Mouse (Mus musculus) hindbrain, embryonic 15.5 days (tissue): ENCODE results near the gene Slc4a8. TPM values are rescaled to one million over a fixed set of nuclear protein-coding genes. Genes with fewer than 3 reads are reported as not detected.
A peak's percentile ranks its signal among the peaks of the same experiment; 100 is the strongest.

Experiments
- ATAC-seq: fragments of 200-750 bp; cut with Nextera tagmentation; 2 replicates; pipeline ENCODE4 v1.8.0; 2017; ENCODE audit warnings: low read depth, moderate number of reproducible peaks, moderate TSS enrichment; ENCODE audit not compliant: low FRiP score
- H3K27ac ChIP-seq: fragments of 300-500 bp; sonication (generic); replicated peaks from 2 replicates; pipeline ENCODE4 v1.5.1; 2015; ENCODE audit warnings: mild to moderate bottlenecking, inconsistent platforms
- H3K27me3 ChIP-seq: fragments of 300-500 bp; sonication (generic); 2 replicates; pipeline ENCODE4 v1.6.1; 2015; ENCODE audit warnings: control low read depth, inconsistent platforms
- H3K36me3 ChIP-seq: fragments of 300-500 bp; sonication (generic); 2 replicates; pipeline ENCODE4 v1.6.1; 2015; ENCODE audit warnings: control low read depth, inconsistent platforms
- H3K4me1 ChIP-seq: fragments of 300-500 bp; sonication (generic); replicated peaks from 2 replicates; pipeline ENCODE4 v1.6.1; 2015; ENCODE audit warnings: control low read depth, inconsistent platforms
- H3K4me2 ChIP-seq: fragments of 300-500 bp; sonication (generic); 2 replicates; pipeline ENCODE4 v1.6.1; 2015; ENCODE audit warnings: moderate library complexity, mild to moderate bottlenecking, inconsistent platforms
- H3K4me3 ChIP-seq: fragments of 300-500 bp; sonication (generic); 2 replicates; pipeline ENCODE4 v1.5.1; 2015; ENCODE audit warnings: mild to moderate bottlenecking, inconsistent platforms
- H3K9ac ChIP-seq: fragments of 300-500 bp; sonication (generic); 2 replicates; pipeline ENCODE4 v1.6.1; 2015; ENCODE audit warnings: inconsistent platforms
- H3K9me3 ChIP-seq: fragments of 300-500 bp; sonication (generic); 2 replicates; pipeline ENCODE4 v1.6.1; 2016; ENCODE audit warnings: control low read depth, inconsistent platforms
- WGBS: fragments of 180-500 bp; shearing (Covaris S2); methylation state at CpG from one replicate; pipeline ENCODE4 v1.1.7; 2015; 5-methylcytosine and 5-hydroxymethylcytosine counted together
- polyA plus RNA-seq: library from polyadenylated mRNA; unstranded; fragments of >200 nt; fragmentation: Nextera tagmentation; extraction: Ambion mirVana; gene quantifications from 2 replicates; pipeline ENCODE4 v1.2.1, GENCODE M21; 2015

Slc4a8 gene
- polyA plus RNA-seq, 1 experiment from 2014 or later, result 27.1 TPM

GRCm38 (mm10) chr15:100845049-100845879, 83.7 kb downstream of the Slc4a8 start:
- Histone ChIP-seq H3K36me3 (no peaks in the 10 kb centered on the region), H3K9ac (no peak overlapping the region), H3K4me3 (no peak overlapping the region), H3K4me1 (peaks cover 9% of the 10 kb centered on the region), H3K27me3 (no peaks in the 10 kb centered on the region), H3K9me3 (no peaks in the 10 kb centered on the region), H3K4me2 (no peak overlapping the region), H3K27ac (0 out of 2 replicates have a peak overlapping the region, but pooled peaks have one; percentile 10)
- 44% methylated on average over 26 of the region's 26 CpGs for WGBS
- peak; percentile 27; the same call in 1 of the 2 replicates for ATAC-seq

GRCm38 (mm10) chr15:100847193-100847592, 85.6 kb downstream of the Slc4a8 start:
- Histone ChIP-seq H3K4me1 (peaks cover 9% of the 10 kb centered on the region), H3K27ac (no peak overlapping the region), H3K9me3 (no peaks in the 10 kb centered on the region), H3K27me3 (no peaks in the 10 kb centered on the region), H3K4me3 (no peak overlapping the region), H3K36me3 (no peaks in the 10 kb centered on the region), H3K4me2 (no peak overlapping the region), H3K9ac (no peak overlapping the region)
- WGBS, result 90% methylated on average over 6 of the region's 6 CpGs
- no peak for ATAC-seq

GRCm38 (mm10) chr15:100857586-100857985, 96.0 kb downstream of the Slc4a8 start:
- H3K9me3 ChIP-seq, result no peaks in the 10 kb centered on the region
- no peak overlapping the region for H3K4me3 ChIP-seq
- H3K4me2 ChIP-seq, result no peak overlapping the region
- WGBS, result 85% methylated on average over 3 of the region's 3 CpGs
- H3K27me3 ChIP-seq, result no peaks in the 10 kb centered on the region
- no peak for ATAC-seq
- H3K4me1 ChIP-seq, result no peaks in the 10 kb centered on the region
- H3K9ac ChIP-seq, result no peak overlapping the region
- H3K27ac ChIP-seq, result no peak overlapping the region
- no peaks in the 10 kb centered on the region for H3K36me3 ChIP-seq

- H3K27ac ChIP-seq, result no peak overlapping the region
- no peak for ATAC-seq
- no peaks in the 10 kb centered on the region for H3K4me1 ChIP-seq
- no peak overlapping the region for H3K9ac ChIP-seq
- H3K4me2 ChIP-seq, result no peak overlapping the region
- no peaks in the 10 kb centered on the region for H3K36me3 ChIP-seq
- 53% methylated on average over 5 of the region's 5 CpGs for WGBS
- no peaks in the 10 kb centered on the region for H3K27me3 ChIP-seq
- H3K4me3 ChIP-seq, result no peak overlapping the region
- H3K9me3 ChIP-seq, result no peaks in the 10 kb centered on the region
Measured at GRCm38 (mm10) chr15:100860856-100861255, 99.3 kb downstream of the Slc4a8 start.

DNA sequence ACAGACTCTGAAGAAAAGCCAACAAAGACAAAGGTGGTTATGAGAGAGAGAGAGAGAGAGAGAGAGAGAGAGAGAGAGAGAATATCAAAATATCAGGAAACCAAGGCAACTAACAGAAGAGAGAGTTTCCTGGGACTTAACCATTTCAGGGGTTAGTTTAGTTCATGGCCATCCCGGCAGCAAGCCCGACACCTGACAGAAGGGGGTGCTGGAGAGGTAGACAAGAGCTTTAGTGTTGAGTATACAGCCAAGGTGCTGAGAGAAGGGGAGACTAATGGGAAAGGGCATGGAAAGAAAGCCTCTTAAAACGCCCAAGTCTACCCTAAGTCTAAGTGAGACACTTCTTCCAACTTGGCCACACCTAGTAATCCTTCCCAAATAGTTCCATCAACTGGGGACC, 104.0 kb downstream of the Slc4a8 start:
- 53% methylated on average over 3 of the region's 3 CpGs for whole genome bisulfite sequencing
- no peak overlapping the region for H3K4me3 ChIP-seq

GRCm38 (mm10) chr15:100869558-100869957, 108.0 kb downstream of the Slc4a8 start, which contains the start of gene Scn8a:
Gene Scn8a (plus strand): TSS chr15:100869858.
- Histone ChIP-seq H3K27ac (peak within 1 kb of the TSS; percentile 80), H3K4me3 (peak within 1 kb of the TSS; percentile 95), H3K36me3 (no peaks in the 10 kb centered on the region), H3K9me3 (no peaks in the 10 kb centered on the region), H3K4me1 (peaks cover 42% of the 10 kb centered on the region), H3K4me2 (peak within 1 kb of the TSS; percentile 82), H3K9ac (peak within 1 kb of the TSS; percentile 57), H3K27me3 (no peaks in the 10 kb centered on the region)
- WGBS, result 61% methylated on average over 7 of the region's 7 CpGs
- no peak for ATAC-seq

More for the DNA sequence above, 104.0 kb downstream of the Slc4a8 start:
- peaks cover 15% of the 10 kb centered on the region for H3K4me1 ChIP-seq
- H3K9me3 ChIP-seq, result no peaks in the 10 kb centered on the region
- H3K9ac ChIP-seq, result no peak overlapping the region
- no peaks in the 10 kb centered on the region for H3K27me3 ChIP-seq
- no peak overlapping the region for H3K27ac ChIP-seq
- no peak overlapping the region for H3K4me2 ChIP-seq
- ATAC-seq, result no peak
- no peaks in the 10 kb centered on the region for H3K36me3 ChIP-seq

DNA sequence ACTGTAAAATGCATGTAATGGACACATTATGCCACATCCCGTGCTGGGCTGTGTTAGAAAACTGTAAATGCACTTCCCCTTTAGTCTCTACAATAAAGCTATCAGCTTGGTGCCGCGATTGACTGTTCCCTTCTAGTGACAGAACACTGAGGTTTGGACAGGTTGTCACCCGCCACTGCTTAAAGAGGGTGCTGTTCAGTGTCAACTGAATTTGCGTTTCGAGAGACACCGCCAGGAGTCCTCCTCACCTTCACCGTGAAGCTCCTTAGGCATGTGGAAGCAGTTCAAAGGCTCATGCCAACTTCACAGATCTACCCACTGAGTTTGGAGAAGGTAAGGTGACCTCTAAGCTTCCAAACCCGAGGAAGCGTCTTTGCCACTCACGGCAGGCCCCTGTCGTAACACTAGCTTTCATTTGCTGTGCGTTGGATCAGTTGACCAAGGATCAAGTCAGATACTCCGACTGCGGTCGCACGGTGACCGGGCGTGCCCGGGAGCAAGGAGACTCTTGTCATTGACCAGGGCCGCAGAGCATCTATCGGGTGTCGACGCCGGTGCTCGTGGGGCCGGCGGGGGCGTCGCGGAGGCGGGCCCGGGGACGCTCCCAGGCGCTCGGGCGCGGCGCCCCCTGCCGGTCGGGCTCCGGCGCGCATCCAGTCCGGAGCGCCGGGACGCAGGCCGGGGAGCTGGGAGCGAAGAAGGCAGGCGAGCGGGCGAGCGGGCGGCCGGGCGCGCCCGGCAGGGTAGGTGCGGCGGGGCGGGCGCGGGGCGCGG, 108.6 kb downstream of the Slc4a8 start:
- WGBS, result 2% methylated on average over 44 of the region's 66 CpGs

DNA sequence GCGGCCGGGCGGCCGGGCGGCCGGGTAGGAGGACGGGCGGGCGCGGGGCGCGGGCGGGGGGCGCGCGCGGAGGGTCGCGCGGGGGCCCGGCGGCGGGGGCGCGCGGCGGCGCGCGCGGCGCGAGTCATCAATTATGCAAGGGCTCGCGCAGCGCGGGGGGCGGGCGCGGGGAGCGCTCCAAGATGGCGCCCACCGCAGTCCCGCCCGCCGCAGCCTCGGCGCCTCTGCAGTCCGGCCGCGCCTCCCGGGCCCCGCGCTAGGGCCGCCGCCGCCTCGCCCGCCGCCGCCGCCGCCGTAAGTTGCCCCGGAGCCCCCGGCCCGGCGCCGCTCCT, 109.2 kb downstream of the Slc4a8 start:
- Histone ChIP-seq H3K36me3 (no peaks in the 10 kb centered on the region), H3K4me2 (peak overlapping the region; percentile 82), H3K27ac (peak overlapping the region; percentile 90), H3K4me1 (peaks cover 47% of the 10 kb centered on the region), H3K4me3 (peak overlapping the region; percentile 95), H3K9ac (peak overlapping the region; percentile 96), H3K27me3 (no peaks in the 10 kb centered on the region), H3K9me3 (no peaks in the 10 kb centered on the region)
- 0% methylated on average over 18 of the region's 69 CpGs for WGBS
- ATAC-seq, result peak; percentile 65

More for the DNA sequence above, 108.6 kb downstream of the Slc4a8 start:
- Histone ChIP-seq H3K9ac (peak overlapping the region; percentile 57), H3K27ac (peak overlapping the region; percentile 80), H3K4me2 (peak overlapping the region; percentile 82), H3K36me3 (no peaks in the 10 kb centered on the region), H3K27me3 (no peaks in the 10 kb centered on the region), H3K9me3 (no peaks in the 10 kb centered on the region), H3K4me3 (peak overlapping the region; percentile 95), H3K4me1 (peaks cover 44% of the 10 kb centered on the region)
- ATAC-seq, result peak; percentile 71

DNA sequence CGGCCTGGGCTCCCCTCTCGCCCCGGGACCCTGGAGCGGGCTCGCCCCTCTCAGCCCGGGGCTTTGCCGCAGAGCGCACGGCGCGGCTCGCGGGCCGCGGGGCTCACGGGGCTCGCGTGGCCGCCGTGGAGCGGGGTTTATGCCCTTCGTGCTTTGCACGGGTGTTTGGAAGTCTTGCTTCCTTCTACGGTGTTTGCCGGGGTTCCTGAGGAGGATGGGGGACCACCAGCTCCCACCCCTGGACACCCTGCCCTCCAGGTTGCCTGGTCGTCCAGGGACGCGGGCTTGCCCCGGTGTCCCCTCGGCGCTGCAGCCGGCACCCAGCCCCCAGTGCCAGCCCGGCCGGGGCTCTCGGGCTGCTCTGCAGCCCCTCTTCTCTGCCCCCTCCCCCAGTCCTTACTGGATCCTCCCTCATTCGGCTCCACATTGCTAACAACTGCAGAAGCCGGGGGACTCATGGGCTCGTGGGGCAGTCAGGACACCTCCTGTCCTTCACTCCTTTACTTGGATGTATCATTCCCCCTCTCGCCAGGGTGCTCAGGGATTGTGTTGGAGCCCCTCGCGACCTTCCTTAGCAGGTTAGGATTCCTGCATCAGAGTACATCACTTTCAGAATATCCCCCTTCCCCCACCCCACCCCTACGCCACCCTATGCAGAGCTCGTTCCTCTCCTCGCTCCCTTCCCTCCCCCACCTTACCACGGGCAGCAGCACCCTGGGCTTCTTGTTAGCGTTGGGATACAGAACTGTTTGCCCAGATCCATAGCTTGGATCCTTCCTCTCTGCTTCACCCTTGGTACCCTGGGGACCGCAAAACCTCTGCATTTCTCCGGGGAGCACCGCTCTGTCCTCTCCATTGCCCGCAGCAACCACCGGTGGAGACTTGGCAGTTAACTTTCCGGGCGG, 109.8 kb downstream of the Slc4a8 start:
- H3K4me2 ChIP-seq, result peak overlapping the region; percentile 82
- peak overlapping the region; percentile 96 for H3K9ac ChIP-seq
- H3K36me3 ChIP-seq, result no peaks in the 10 kb centered on the region
- peak overlapping the region; percentile 90 for H3K27ac ChIP-seq
- no peaks in the 10 kb centered on the region for H3K9me3 ChIP-seq
- H3K27me3 ChIP-seq, result no peaks in the 10 kb centered on the region
- peak overlapping the region; percentile 95 for H3K4me3 ChIP-seq
- ATAC-seq, result peak; percentile 68
- peaks cover 52% of the 10 kb centered on the region for H3K4me1 ChIP-seq
- under 1% methylated on average over 51 of the region's 53 CpGs for WGBS

DNA sequence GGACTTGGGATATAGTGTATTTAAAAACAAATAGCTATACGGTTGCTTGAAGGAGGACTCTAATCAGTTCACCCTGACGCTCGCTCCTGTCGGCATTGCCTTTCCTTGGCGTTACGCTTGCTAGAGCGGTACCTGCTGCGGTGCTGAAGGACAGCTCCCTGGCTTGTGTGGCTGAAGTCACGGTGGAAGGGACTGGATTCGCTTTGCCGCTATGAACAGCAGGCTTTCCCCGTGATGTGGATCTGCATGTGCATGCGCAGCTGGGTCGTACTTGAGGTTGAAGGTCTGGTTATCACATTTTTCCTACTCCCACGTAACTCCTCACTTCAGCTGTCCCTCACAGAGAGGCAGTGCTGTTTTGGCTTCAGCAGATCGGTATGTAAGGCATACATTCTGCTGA, 111.6 kb downstream of the Slc4a8 start:
- Histone ChIP-seq H3K9ac (peak overlapping the region; percentile 18; the same call in 1 of the 2 replicates), H3K27me3 (no peaks in the 10 kb centered on the region), H3K9me3 (no peaks in the 10 kb centered on the region), H3K4me3 (peak overlapping the region; percentile 95), H3K4me1 (peaks cover 52% of the 10 kb centered on the region), H3K36me3 (no peaks in the 10 kb centered on the region), H3K4me2 (peak overlapping the region; percentile 82), H3K27ac (no peak overlapping the region)
- ATAC-seq, result no peak
- 3% methylated on average over 16 of the region's 16 CpGs for WGBS
